Mouse (Mus musculus): ENCODE measurements at regions not wholly inside any gene's neighbourhood (a gene's known extent, or its start where the extent isn't known, plus 50 kb on each side); places are given as distances from the start of the nearest gene placed in this dataset.
"Not testable (repeated sequence)": the region's sequence is repeated elsewhere in the genome, so short reads cannot be mapped to it uniquely, and the experiment has no call there.

GRCm38 (mm10) chr8:26608588-26608987, 368.5 kb upstream of the Zfp703 start:
- no peak for DNase-seq

GRCm38 (mm10) chr8:26612153-26612552, 365.0 kb upstream of the Zfp703 start:
- peak in 1 of 2 experiments; percentile 3 for DNase-seq

GRCm38 (mm10) chr8:26622311-26623052, 354.6 kb upstream of the Zfp703 start:
- DNase-seq = no peak

GRCm38 (mm10) chr8:26626186-26626585, 350.9 kb upstream of the Zfp703 start:
- no peak for DNase-seq

- peak; percentile 32 to 39 for DNase-seq
Observed at GRCm38 (mm10) chr8:26626651-26627077, 350.5 kb upstream of the Zfp703 start.

- peak; percentile 2 to 5 for DNase-seq
Observed at GRCm38 (mm10) chr8:26627191-26627891, 349.8 kb upstream of the Zfp703 start.

- no peak for DNase-seq
Observed at GRCm38 (mm10) chr8:26630544-26630943, 346.6 kb upstream of the Zfp703 start.

GRCm38 (mm10) chr8:26635701-26636100, 341.4 kb upstream of the Zfp703 start:
- DNase-seq = no peak

- not testable (repeated sequence) for DNase-seq
Observed at GRCm38 (mm10) chr8:26645375-26645774, 331.8 kb upstream of the Zfp703 start.

- no peak for DNase-seq
Observed at GRCm38 (mm10) chr8:26650287-26650686, 326.8 kb upstream of the Zfp703 start.

GRCm38 (mm10) chr8:26655897-26656296, 321.2 kb upstream of the Zfp703 start:
- no peak for DNase-seq

- no peak for DNase-seq
Observed at GRCm38 (mm10) chr8:26656310-26657075, 320.6 kb upstream of the Zfp703 start.

- peak in 1 of 2 experiments; percentile 6 for DNase-seq
Observed at GRCm38 (mm10) chr8:26659381-26659780, 317.7 kb upstream of the Zfp703 start.

- no peak for DNase-seq
Observed at GRCm38 (mm10) chr8:26669541-26669940, 307.6 kb upstream of the Zfp703 start.

GRCm38 (mm10) chr8:26672486-26673395, 304.4 kb upstream of the Zfp703 start:
- DNase-seq = no peak

GRCm38 (mm10) chr8:26677584-26678138, 299.5 kb upstream of the Zfp703 start:
- no peak for DNase-seq

GRCm38 (mm10) chr8:26680891-26681381, 296.2 kb upstream of the Zfp703 start:
- DNase-seq = peak; percentile 33 to 48

- peak; percentile 15 to 66 for DNase-seq
Observed at GRCm38 (mm10) chr8:26687146-26687545, 290.0 kb upstream of the Zfp703 start.

- DNase-seq = no peak
Observed at GRCm38 (mm10) chr8:26688035-26688434, 289.1 kb upstream of the Zfp703 start.

- no peak for DNase-seq
Observed at GRCm38 (mm10) chr8:26688745-26689478, 288.2 kb upstream of the Zfp703 start.

Data from heart, adult 18-20 months (tissue).